Mouse (Mus musculus) liver, postnatal 0 days (tissue): ENCODE results near the gene Fam213b.

ENCODE experiments used
- CTCF ChIP-seq: sonication (generic); IDR thresholded peaks from 2 replicates; pipeline ENCODE4 v1.5.1; 2016; ENCODE audit warnings: antibody characterized with exemption, low read depth
- EP300 ChIP-seq: IDR thresholded peaks from 2 replicates; pipeline ENCODE4 v1.6.1; 2016; ENCODE audit warnings: antibody characterized with exemption, low read depth, mild to moderate bottlenecking

DNA sequence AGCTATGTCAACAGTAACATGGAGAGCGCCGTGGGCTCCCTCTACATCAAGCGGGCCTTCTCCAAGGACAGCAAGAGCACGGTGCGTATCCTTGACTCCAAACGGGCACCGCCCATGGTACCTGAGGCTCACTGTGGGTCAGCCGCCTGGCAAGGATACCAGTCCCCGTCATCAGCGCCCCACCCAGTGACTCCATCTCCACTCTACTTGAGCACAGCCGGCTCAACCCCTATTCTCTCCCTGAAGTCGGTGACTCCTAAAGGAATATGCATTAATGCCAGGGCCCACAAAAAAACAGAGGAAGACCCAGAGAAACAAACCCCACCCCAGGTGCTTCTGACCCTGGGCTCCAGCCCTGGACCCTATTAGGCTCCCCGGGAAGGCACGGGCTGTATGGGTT is 8.0 kb downstream of the Fam213b start:
- no peak for TF ChIP-seq CTCF
- no peak for TF ChIP-seq EP300
